Mouse (Mus musculus): ENCODE measurements at regions not wholly inside any gene's neighbourhood (a gene's known extent, or its start where the extent isn't known, plus 50 kb on each side); places are given as distances from the start of the nearest gene placed in this dataset.

GRCm38 (mm10) chr1:185962606-185963005, 154.5 kb downstream of the Lyplal1 start:
- TF ChIP-seq CTCF (IDR thresholded peaks at IDR 0.05; ENCODE audit: low read depth) (no peak), EP300 (IDR thresholded peaks at IDR 0.05; ENCODE audit: low read depth) (no peak)
